Mouse (Mus musculus) activated CD4-positive, CD25-positive, alpha-beta regulatory T cell, adult 4 months (primary cell): ENCODE results near the gene Tmem256. TPM values are rescaled to one million over a fixed set of nuclear protein-coding genes. Genes with fewer than 3 reads are reported as not detected.

Source experiments
- ATAC-seq: one replicate; pipeline ENCODE4 v1.8.0; 2017
- polyA plus RNA-seq, 2 experiments: library from polyadenylated mRNA; unstranded; fragments of 100-300 nt; shearing (Covaris generic); gene quantifications; one replicate each; pipeline ENCODE4 v1.2.1; 2017

Gene Tmem256
- polyA plus RNA-seq, 2 experiments from 2014 or later, result 127 to 138 TPM

DNA sequence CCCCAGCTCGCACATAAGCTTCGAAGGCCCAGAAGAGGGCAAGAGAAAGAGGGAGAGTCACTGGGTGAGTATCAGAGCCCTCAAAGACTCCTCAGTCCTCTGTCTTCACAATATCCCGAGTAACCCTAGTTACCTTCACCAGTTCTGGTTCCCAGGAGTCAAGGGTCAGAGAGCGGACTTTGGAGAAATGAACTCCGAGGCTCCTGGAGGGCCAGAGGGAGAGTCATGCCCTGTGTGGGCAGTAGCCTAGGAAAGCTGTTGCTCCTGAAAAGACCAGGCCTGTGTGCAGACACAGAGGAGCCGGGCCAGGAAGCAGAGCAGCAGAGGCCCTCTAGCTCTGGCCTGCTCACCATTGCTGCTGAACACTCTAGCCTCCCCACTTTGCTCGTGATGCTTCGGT lies 46.3 kb downstream of the Tmem256 start:
- ATAC-seq, result no peak

DNA sequence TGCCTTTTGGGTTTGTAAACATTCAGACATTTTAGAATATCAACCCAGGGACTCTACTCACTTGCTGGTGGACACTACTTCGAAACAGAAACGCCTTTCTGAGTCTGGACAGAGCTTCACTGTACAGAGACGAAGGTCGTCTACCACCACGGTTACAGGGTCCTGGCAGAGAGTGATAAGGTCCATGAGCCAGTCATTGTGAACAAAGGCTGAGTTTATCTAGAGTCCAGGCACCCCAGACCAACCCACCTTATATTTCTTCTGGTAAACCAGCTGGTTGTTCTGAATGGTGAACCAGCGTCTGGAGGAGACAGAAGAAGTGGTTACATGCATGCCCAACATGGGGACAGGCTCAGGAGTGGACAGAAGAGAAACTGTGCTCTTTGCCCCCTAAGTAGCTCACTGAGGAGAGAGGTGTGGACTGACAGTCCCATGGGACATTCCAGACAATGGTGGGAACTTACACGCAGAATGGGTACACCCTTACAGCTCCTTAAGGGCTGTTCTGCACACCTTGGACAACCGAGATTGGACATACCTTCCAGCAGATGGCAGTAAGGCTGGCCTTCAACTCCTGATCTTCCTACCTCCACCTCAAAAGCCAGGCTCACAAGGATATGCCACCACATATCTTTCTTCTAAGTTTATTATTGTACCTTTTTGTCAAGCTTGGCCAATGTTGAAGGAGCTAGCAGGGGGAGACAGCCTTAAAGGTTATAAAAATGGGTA lies 48.8 kb downstream of the Tmem256 start:
- no peak for ATAC-seq

Other genes with a start within 250 kb of the Tmem256 start
- under 1 TPM in 1 of 2 experiments, not detected in 1; 0.46 TPM for gene Atp1b2, start 232.6 kb upstream of the Tmem256 start, polyA plus RNA-seq
- gene Shbg, start 220.6 kb upstream of the Tmem256 start, polyA plus RNA-seq, result not detected
- not detected for gene Sat2, start 216.5 kb upstream of the Tmem256 start, polyA plus RNA-seq
- gene Fxr2, start 205.5 kb upstream of the Tmem256 start, polyA plus RNA-seq, result 1 to 10 TPM; 6.5 to 7.1 TPM
- not detected for gene Sox15, start 183.2 kb upstream of the Tmem256 start, polyA plus RNA-seq
- gene Mpdu1, start 175.9 kb upstream of the Tmem256 start, polyA plus RNA-seq, result 10 to 100 TPM; 41.3 to 59.7 TPM
- 1 to 10 TPM; 3.3 to 5.3 TPM for gene Cd68, start 172.4 kb upstream of the Tmem256 start, polyA plus RNA-seq
- 100 to 1,000 TPM; 202 to 297 TPM for gene Eif4a1, start 166.1 kb upstream of the Tmem256 start, polyA plus RNA-seq
- gene Senp3, start 156.4 kb upstream of the Tmem256 start, polyA plus RNA-seq, result 10 to 100 TPM; 32.7 to 33.0 TPM
- gene Tnfsf13, start 152.7 kb upstream of the Tmem256 start, polyA plus RNA-seq, result not detected
- not detected for gene Tnfsf12, start 142.7 kb upstream of the Tmem256 start, polyA plus RNA-seq
- gene Tnfsfm13, start 142.4 kb upstream of the Tmem256 start, polyA plus RNA-seq, result not detected
- 10 to 100 TPM; 24.0 to 28.8 TPM for gene Polr2a, start 79.9 kb upstream of the Tmem256 start, polyA plus RNA-seq
- gene Slc35g3, start 76.5 kb upstream of the Tmem256 start, polyA plus RNA-seq, result not detected
- gene Zbtb4, start 72.6 kb upstream of the Tmem256 start, polyA plus RNA-seq, result 1 to 10 TPM; 7.8 to 8.1 TPM
- gene Chrnb1, start 42.6 kb upstream of the Tmem256 start, polyA plus RNA-seq, result 1 to 10 TPM in 1 of 2 experiments, under 1 TPM in 1; 0.66 to 4.1 TPM
- not detected for gene Fgf11, start 36.7 kb upstream of the Tmem256 start, polyA plus RNA-seq
- gene Tmem102, start 32.9 kb upstream of the Tmem256 start, polyA plus RNA-seq, result not detected
- under 1 TPM in 1 of 2 experiments, not detected in 1; 0.08 TPM for gene Gm39566, start 23.2 kb upstream of the Tmem256 start, polyA plus RNA-seq
- gene Spem2, start 20.0 kb upstream of the Tmem256 start, polyA plus RNA-seq, result not detected
- not detected for gene Spem1, start 16.3 kb upstream of the Tmem256 start, polyA plus RNA-seq
- under 1 TPM; 0.59 to 0.66 TPM for gene Nlgn2, start 730 bp upstream of the Tmem256 start, polyA plus RNA-seq
- gene Plscr3, start 7.9 kb downstream of the Tmem256 start, polyA plus RNA-seq, result 10 to 100 TPM; 15.4 to 17.5 TPM
- not detected for gene Tnk1, start 20.2 kb downstream of the Tmem256 start, polyA plus RNA-seq
- gene Tmem95, start 39.5 kb downstream of the Tmem256 start, polyA plus RNA-seq, result not detected
- gene Kctd11, start 42.9 kb downstream of the Tmem256 start, polyA plus RNA-seq, result under 1 TPM in 1 of 2 experiments, not detected in 1; 0.56 TPM
- gene Acap1, start 57.0 kb downstream of the Tmem256 start, polyA plus RNA-seq, result 100 to 1,000 TPM; 213 to 273 TPM
- 1 to 10 TPM; 1.1 to 1.2 TPM for gene 2810408A11Rik, start 62.5 kb downstream of the Tmem256 start, polyA plus RNA-seq
- gene Neurl4, start 62.6 kb downstream of the Tmem256 start, polyA plus RNA-seq, result 1 to 10 TPM; 7.9 to 8.0 TPM
- gene Gps2, start 75.4 kb downstream of the Tmem256 start, polyA plus RNA-seq, result 100 to 1,000 TPM in 1 of 2 experiments, 10 to 100 TPM in 1; 90.7 to 106 TPM
- gene Eif5a, start 83.4 kb downstream of the Tmem256 start, polyA plus RNA-seq, result 1,000 to 10,000 TPM; 1,092 to 1,351 TPM
- not detected for gene Ybx2, start 97.3 kb downstream of the Tmem256 start, polyA plus RNA-seq
- not detected for gene Slc2a4, start 109.7 kb downstream of the Tmem256 start, polyA plus RNA-seq
- not detected for gene Cldn7, start 126.3 kb downstream of the Tmem256 start, polyA plus RNA-seq
- 10 to 100 TPM; 21.4 to 24.8 TPM for gene Ctdnep1, start 142.6 kb downstream of the Tmem256 start, polyA plus RNA-seq
- 10 to 100 TPM; 62.1 to 69.7 TPM for gene Elp5, start 144.0 kb downstream of the Tmem256 start, polyA plus RNA-seq
- gene Gabarap, start 152.6 kb downstream of the Tmem256 start, polyA plus RNA-seq, result 100 to 1,000 TPM; 343 to 373 TPM
- gene Phf23, start 157.3 kb downstream of the Tmem256 start, polyA plus RNA-seq, result 10 to 100 TPM; 32.1 to 44.9 TPM
- 1 to 10 TPM; 2.7 to 3.9 TPM for gene Dvl2, start 162.1 kb downstream of the Tmem256 start, polyA plus RNA-seq
- 100 to 1,000 TPM; 107 to 139 TPM for gene Acadvl, start 176.9 kb downstream of the Tmem256 start, polyA plus RNA-seq
- 10 to 100 TPM in 1 of 2 experiments, 1 to 10 TPM in 1; 9.7 to 11.6 TPM for gene Dlg4, start 178.4 kb downstream of the Tmem256 start, polyA plus RNA-seq
- not detected for gene Asgr1, start 215.6 kb downstream of the Tmem256 start, polyA plus RNA-seq